In the genomic region with DNA sequence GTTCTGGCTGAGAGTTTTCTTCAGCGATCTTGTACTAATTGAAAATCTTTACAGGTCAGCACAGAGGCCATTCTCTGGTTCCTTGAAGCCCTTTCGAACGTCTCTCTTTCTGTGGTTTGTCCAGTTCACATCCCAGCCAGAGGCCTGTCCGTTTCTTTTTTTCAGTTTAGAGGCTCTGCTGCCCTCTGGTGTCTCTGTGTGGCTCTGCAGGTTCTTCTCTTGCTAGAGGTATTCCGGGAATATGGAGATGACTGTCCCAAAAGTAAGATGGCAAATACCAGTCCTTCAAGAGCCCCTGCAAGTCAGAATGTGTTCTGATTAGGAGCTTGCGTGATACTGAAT, we compare ENCODE assay signal across 8 mouse cellular contexts. TPM values are rescaled to one million over a fixed set of nuclear protein-coding genes. Genes with fewer than 3 reads are reported as not detected.
DNase-seq lines count a peak whose midpoint lies in the region; ATAC-seq and TF ChIP-seq lines count a peak whose summit lies in the region.

No protein-coding gene starts in this region.

- no peaks in the 10 kb centered on the region for H3K9me3 ChIP-seq in MEL (replicated peaks; ENCODE audit: insufficient read depth, low read length)
- no peaks in the 10 kb centered on the region for H3K9me3 ChIP-seq in neural tube, embryonic 11.5 days (ENCODE audit: control insufficient read depth, low read length)

- TF ChIP-seq EP300 in MEL (IDR thresholded peaks at IDR 0.05; ENCODE audit: low read depth in 1 of 2, low read length in 2 of 2) = no peak

- peak; percentile 92 for DNase-seq in 416B (ENCODE audit: low read depth)
- DNase-seq in MEL (ENCODE audit: low read depth, low spot score) = peak; percentile 85
- peak; percentile 42 to 66 for DNase-seq in cerebellum, adult 2 months
- peak; percentile 32 to 53 for DNase-seq in frontal cortex, postnatal 25 days (ENCODE audit: low spot score in 2 of 2)
- peak; percentile 61 for DNase-seq in kidney, adult 18-20 months
- peak; percentile 55 for DNase-seq in liver
- peak; percentile 75 for DNase-seq in neural tube, embryonic 11.5 days (ENCODE audit: low spot score)
- peak; percentile 35 to 45 for DNase-seq in thymus, postnatal 36 days

- H3K4me1 ChIP-seq in MEL (ENCODE audit: control insufficient read depth in 1 of 2, insufficient read depth in 2 of 2, low read length in 2 of 2) = no peaks in the 10 kb centered on the region
- H3K4me1 ChIP-seq in cerebellum, adult 2 months (ENCODE audit: control insufficient read depth, insufficient read depth, low read length) = no peaks in the 10 kb centered on the region
- no peaks in the 10 kb centered on the region for H3K4me1 ChIP-seq in neural tube, embryonic 11.5 days (ENCODE audit: control insufficient read depth, insufficient read depth, low read length)

- H3K36me3 ChIP-seq in MEL (ENCODE audit: control insufficient read depth in 1 of 2, insufficient read depth in 2 of 2, low read length in 2 of 2) = no peaks in the 10 kb centered on the region; a peak in 1 of 4 replicates
- no peaks in the 10 kb centered on the region for H3K36me3 ChIP-seq in neural tube, embryonic 11.5 days (ENCODE audit: control insufficient read depth, insufficient read depth, low read length)

- H3K9ac ChIP-seq in MEL (ENCODE audit: control insufficient read depth, low read depth, low read length, poor library complexity, severe bottlenecking) = peak overlapping the region; percentile 46; the same call in 1 of the 2 replicates
- H3K9ac ChIP-seq in neural tube, embryonic 11.5 days (ENCODE audit: low read length) = no peak overlapping the region

- TF ChIP-seq POLR2A in MEL (IDR thresholded peaks at IDR 0.05; ENCODE audit: control insufficient read depth in 1 of 2, insufficient read depth in 1 of 2, low read depth in 1 of 2, low read length in 2 of 2, poor library complexity in 1 of 2) = no peak
- TF ChIP-seq POLR2A in cerebellum, adult 2 months (IDR thresholded peaks at IDR 0.05; ENCODE audit: borderline replicate concordance, insufficient read depth, low read length) = no peak

- H3K4me3 ChIP-seq in MEL (ENCODE audit: control insufficient read depth in 1 of 2, insufficient read depth in 1 of 2, low read depth in 2 of 2, low read length in 2 of 2) = peak overlapping the region; percentile 56 to 78
- H3K4me3 ChIP-seq in cerebellum, adult 2 months (replicated peaks; ENCODE audit: insufficient read depth, low read depth, low read length) = no peak overlapping the region
- no peak overlapping the region for H3K4me3 ChIP-seq in neural tube, embryonic 11.5 days (ENCODE audit: low read depth, low read length)

- peak; percentile 15 to 70 (median 69) for TF ChIP-seq CTCF in MEL (IDR thresholded peaks at IDR 0.05 in 2 of 3, conservative IDR thresholded peaks at IDR 0.05 in 1 of 3; ENCODE audit: control insufficient read depth in 1 of 3, insufficient read depth in 1 of 3, low read depth in 2 of 3, low read length in 3 of 3, poor library complexity in 1 of 3, severe bottlenecking in 1 of 3)
- peak; percentile 50 for TF ChIP-seq CTCF in cerebellum, adult 2 months (IDR thresholded peaks at IDR 0.05; ENCODE audit: borderline replicate concordance, insufficient read depth, low read depth, low read length)

- no peaks in the 10 kb centered on the region for H3K27me3 ChIP-seq in MEL (ENCODE audit: control insufficient read depth in 1 of 2, insufficient read depth in 2 of 2, low read length in 2 of 2)
- H3K27me3 ChIP-seq in cerebellum, adult 2 months (ENCODE audit: control insufficient read depth, insufficient read depth, low read length) = no peaks in the 10 kb centered on the region
- no peaks in the 10 kb centered on the region for H3K27me3 ChIP-seq in neural tube, embryonic 11.5 days (ENCODE audit: control insufficient read depth, insufficient read depth, low read length)

- TF ChIP-seq RAD21 in MEL (IDR thresholded peaks at IDR 0.05; ENCODE audit: low read depth, low read length) = peak; percentile 68

- H3K79me2 ChIP-seq in MEL (ENCODE audit: control insufficient read depth, insufficient read depth, low read length, poor library complexity) = no peaks in the 10 kb centered on the region

- ATAC-seq in neural tube, embryonic 11.5 days (ENCODE audit: insufficient read depth, low FRiP score, low TSS enrichment) = no peak

- 13% methylated on average over 6 of the region's 6 CpGs for WGBS in cerebellum, adult 2 months
- WGBS in neural tube, embryonic 11.5 days = 21% methylated on average over 6 of the region's 6 CpGs

- H3K4me2 ChIP-seq in neural tube, embryonic 11.5 days (ENCODE audit: low read depth) = no peak overlapping the region

- H3K27ac ChIP-seq in MEL (ENCODE audit: control insufficient read depth, low read depth, low read length) = no peak overlapping the region
- no peak overlapping the region for H3K27ac ChIP-seq in cerebellum, adult 2 months (ENCODE audit: insufficient read depth, low read length)
- H3K27ac ChIP-seq in neural tube, embryonic 11.5 days (ENCODE audit: low read depth, low read length) = no peak overlapping the region

TF ChIP-seq in MEL, 35 proteins besides CTCF, POLR2A, EP300 and RAD21:
- TF ChIP-seq ZNF384 (IDR thresholded peaks at IDR 0.05; ENCODE audit: low read depth, low read length) (peak; percentile 61), SMC3 (IDR thresholded peaks at IDR 0.05; ENCODE audit: low read depth, low read length) (peak; percentile 66), ELF1 (IDR thresholded peaks at IDR 0.05; ENCODE audit: low read depth, low read length) (no peak), ZC3H11A (IDR thresholded peaks at IDR 0.05; ENCODE audit: low read depth, low read length) (peak; percentile 55)
TF ChIP-seq in MEL: peak in this region for 3.

RNA-seq across cellular contexts. Expression of gene Arl11, which starts 14.8 kb away (rescaled TPM):
- total RNA-seq in MEL (2012; rRNA removed) = 0.12 and 0.16 TPM in 2 replicates
- polyA plus RNA-seq in MEL (2012; ENCODE audit: insufficient read depth in 1 of 2, insufficient read length in 2 of 2, low read depth in 1 of 2, low replicate concordance in 2 of 2, missing spikeins in 1 of 2) = under 1 TPM in 1 of 2 experiments, not detected in 1; 0.68 TPM
- polyA plus RNA-seq in cerebellum, adult 2 months (2012; rRNA removed) = 0.74 and 0.75 TPM in 2 replicates
- 0.22 and 0.56 TPM in 2 replicates for polyA plus RNA-seq in neural tube, embryonic 11.5 days (2014; fragmentation: Nextera tagmentation; extraction: Ambion mirVana)

RNA-seq across cellular contexts. Expression of gene Sgcg, which starts 36.4 kb away (rescaled TPM):
- total RNA-seq in MEL (2012; rRNA removed) = not detected in 2 replicates
- polyA plus RNA-seq in MEL (2012; ENCODE audit: insufficient read depth in 1 of 2, insufficient read length in 2 of 2, low read depth in 1 of 2, low replicate concordance in 2 of 2, missing spikeins in 1 of 2) = not detected
- 1.1 and 1.4 TPM in 2 replicates for polyA plus RNA-seq in cerebellum, adult 2 months (2012; rRNA removed)
- polyA plus RNA-seq in neural tube, embryonic 11.5 days (2014; fragmentation: Nextera tagmentation; extraction: Ambion mirVana) = 1.1 and 2.0 TPM in 2 replicates

Comparison
In these comparisons a context has a peak if more than half of its experiments do, and no peak if none do; other contexts are left out.
1. DNase-seq: peak in every context shown above with its lines; median percentile 92 in 416B; 85 in MEL; 75 in neural tube, embryonic 11.5 days; 61 in kidney, adult 18-20 months; 55 in liver; 54 in cerebellum, adult 2 months; 42 in frontal cortex, postnatal 25 days; 40 in thymus, postnatal 36 days.
2. H3K4me3 ChIP-seq: peak in MEL (2 of 2); none in cerebellum, adult 2 months (single experiment) and neural tube, embryonic 11.5 days (single experiment).